Mouse (Mus musculus): Measurements from ENCODE around the gene Phf7.
A peak's percentile ranks its signal among the peaks of the same experiment; 100 is the strongest.

The Phf7 gene

GRCm38 (mm10) chr14:31232404-31233069 lies 18.6 kb downstream of the Phf7 start:
- no peak for DNase-seq

GRCm38 (mm10) chr14:31230442-31230841 lies 20.7 kb downstream of the Phf7 start:
- DNase-seq: no peak

- DNase-seq: peak; percentile 63 to 66
Observed at GRCm38 (mm10) chr14:31228234-31228633, 22.9 kb downstream of the Phf7 start.

- no peak for DNase-seq
Observed at GRCm38 (mm10) chr14:31226978-31227377, 24.1 kb downstream of the Phf7 start.

DNA sequence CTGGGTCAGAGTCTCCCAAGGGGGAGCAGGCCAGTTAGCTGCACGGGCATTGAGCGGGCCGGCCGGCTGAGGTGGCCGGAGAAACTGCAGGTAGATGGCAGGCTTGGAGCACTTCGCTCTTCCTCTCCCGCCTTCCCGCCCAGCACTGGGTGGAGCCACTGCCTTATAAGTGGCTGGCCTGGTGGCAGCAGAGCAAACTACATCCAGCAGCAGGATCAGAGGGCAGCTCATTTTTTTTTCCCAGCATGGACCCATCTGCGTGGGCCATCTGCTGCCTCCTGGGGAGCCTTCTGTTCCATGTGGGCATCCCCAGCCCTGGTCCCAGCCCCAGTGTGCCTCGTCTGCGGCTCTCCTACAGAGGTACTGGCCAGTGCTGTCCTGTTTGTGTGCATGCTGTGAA lies 33.5 kb downstream of the Phf7 start, which contains the start of gene Sema3g:
Sema3g (plus strand) TSS at position 195 of the 400 bp plus-strand sequence.
- peak; percentile 61 to 67 for DNase-seq

- DNase-seq: no peak
Observed at GRCm38 (mm10) chr14:31216846-31217245, 34.3 kb downstream of the Phf7 start, which contains the start of gene Nisch. Gene Nisch, minus strand, starts transcription at chr14:31216946.

- DNase-seq: peak; percentile 81 to 83
Observed at GRCm38 (mm10) chr14:31215157-31216002, 35.7 kb downstream of the Phf7 start.

DNA sequence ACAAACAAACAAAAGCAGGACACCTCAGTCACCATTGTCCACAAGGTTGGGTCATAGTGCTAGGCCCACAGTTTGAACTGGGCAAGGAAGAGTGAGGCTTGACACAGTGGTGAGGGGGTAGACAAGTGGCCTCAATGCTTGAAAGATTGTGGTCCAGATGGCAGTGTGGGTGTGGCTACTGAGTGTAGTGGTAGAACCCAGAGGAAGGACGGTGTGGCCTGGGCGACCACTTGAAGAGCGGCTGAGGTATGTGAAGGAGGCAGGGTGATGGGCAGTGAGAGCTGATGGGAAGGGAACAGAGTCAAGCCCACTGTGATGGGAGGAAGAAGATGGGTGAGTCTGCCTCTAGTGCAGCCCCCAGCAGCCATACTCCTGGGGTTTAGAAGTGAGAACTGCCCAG lies 36.4 kb downstream of the Phf7 start:
- no peak for DNase-seq

DNA sequence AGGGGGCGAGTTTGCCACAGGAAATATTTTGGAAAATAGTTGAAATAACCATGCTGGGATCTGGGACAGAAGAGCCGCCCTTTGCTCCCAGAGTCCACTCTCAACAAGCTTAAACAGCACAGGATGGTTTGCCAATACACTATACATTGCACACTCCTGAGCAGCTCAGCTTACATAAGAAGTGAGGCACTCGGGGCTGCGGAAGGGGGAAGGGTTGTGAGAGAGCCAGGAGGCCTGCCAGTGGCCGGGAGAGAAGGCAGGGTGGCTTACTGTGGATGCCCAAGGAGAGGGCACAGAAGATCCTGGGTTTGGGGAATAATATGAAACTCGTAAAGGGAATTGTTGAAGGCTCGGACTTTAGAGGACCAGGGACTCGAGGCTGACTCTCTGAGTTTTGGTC lies 37.2 kb downstream of the Phf7 start:
- DNase-seq: no peak

DNA sequence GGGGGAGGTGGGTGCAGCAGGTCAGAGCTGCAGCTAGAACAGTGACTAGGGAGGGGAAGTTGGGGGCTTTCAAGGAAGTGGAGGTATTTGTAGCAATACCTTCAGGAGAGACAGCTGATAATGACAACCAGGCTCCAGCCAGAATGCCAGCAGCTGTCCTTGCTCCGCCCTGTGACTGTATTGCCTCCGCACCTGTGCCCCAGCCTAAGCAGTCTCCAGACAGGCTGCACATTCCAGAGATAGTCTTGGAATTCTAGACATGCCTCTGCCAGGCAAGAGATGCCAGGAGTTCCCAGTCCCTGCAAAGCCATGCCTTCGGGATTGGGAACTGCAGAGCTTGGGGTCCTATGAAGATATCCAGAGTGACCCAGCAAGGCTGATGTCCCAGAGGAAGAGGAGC lies 38.6 kb downstream of the Phf7 start:
- DNase-seq: no peak

- no peak for DNase-seq
Observed at GRCm38 (mm10) chr14:31211854-31212253, 39.3 kb downstream of the Phf7 start.

- DNase-seq: no peak
Observed at GRCm38 (mm10) chr14:31209133-31209557, 42.0 kb downstream of the Phf7 start.

DNA sequence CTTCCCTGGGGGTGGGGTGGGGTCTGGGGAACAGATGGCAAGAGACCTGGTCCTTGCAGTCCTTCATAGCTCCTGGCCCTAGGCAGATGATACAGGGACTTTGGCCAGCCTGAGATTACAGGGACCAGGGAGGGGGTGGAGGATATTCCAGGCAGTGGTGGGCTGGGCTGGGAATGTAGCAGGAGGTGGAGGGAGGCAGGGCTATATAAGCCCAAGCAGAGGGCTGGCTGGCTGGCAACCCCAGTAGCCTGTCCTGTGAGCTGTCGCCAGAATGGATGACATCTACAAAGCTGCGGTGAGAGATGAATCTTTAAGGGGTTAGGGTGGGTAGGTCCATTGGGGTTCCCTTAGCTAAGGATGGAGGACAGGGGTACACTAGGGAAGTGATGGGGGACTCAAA lies 43.0 kb downstream of the Phf7 start, which contains the start of gene Tnnc1:
Tnnc1 (plus strand) TSS at position 229 of the 400 bp plus-strand sequence.
- DNase-seq: no peak

DNA sequence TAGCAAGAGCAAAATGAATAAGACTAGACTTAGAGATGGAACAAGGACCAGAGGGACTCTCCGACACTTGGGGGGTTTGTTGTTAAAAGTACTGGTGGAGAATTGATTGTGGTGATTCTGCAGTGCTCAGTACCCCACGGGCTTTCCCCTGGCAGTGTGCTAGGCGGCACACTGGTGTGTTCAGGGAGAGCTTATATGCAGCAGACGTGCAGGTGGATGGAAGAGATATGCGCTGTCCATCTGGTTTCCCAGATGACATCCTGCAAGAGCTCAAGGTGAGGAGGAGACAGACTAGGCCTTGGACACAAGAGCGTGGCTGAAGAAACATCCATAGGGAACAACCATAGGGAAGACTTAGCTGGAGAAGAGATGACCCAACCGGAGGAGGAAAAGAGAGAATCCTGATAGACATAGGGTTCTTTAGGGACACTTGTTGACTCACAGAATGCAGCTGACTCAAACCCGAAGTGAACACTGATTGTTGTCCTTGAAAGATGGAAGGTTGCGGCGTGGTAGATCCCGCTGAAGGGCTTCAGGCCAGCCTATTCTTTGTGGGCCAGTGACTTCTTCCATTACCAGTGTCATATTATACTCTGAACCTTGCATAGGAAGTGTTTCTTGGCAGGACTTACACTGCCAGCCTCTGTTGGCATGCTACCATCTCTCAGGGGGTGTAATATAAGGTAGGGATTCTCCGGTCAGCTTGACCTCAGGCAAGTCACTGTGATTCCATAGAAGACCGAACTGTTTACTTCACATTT lies 43.9 kb downstream of the Phf7 start:
- no peak for DNase-seq

GRCm38 (mm10) chr14:31206472-31206981 lies 44.6 kb downstream of the Phf7 start:
- DNase-seq: peak; percentile 96

- DNase-seq: peak; percentile 27 to 33
Observed at GRCm38 (mm10) chr14:31205562-31206467, 45.3 kb downstream of the Phf7 start.

GRCm38 (mm10) chr14:31205244-31205561 lies 45.9 kb downstream of the Phf7 start:
- no peak for DNase-seq

DNA sequence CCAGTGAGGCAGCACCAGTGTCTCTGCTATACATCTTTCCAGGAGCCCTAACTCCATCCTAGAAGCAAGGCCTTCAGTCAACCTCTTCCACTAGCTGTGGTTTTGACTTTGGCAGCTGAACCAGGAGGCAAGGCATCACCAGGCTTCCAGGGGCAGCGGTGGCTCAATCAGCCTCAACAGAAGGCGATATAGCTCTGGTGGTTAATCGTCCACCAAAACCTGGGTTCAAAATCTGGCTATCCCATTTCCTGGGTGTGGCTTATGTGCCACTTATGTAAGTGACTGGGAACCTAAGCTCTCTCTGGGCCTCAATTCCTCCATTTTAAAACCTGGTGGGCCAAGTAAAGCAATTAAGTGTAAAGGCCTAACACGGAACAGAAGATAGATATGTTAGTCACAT lies 46.3 kb downstream of the Phf7 start:
- no peak for DNase-seq

DNA sequence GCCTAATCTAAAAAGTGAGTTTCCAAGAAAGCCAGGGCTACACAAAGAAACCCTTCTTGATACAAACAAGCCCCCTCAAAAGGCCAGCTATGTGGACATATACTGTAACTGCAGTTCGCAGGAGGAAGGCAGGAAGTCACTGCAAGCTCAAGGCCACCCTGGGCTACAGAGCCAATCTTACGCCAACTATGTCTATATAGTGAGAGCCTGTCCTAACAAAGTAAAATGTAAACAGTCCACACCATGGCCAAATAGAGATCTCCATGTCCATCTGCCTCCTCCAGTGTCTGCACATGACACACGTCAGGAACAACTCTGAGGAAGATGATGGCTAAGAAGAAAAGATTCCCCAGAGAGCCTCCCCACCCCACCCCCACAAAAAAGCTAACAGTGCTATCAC lies 51.1 kb downstream of the Phf7 start:
- DNase-seq: no peak

GRCm38 (mm10) chr14:31199599-31199998 lies 51.5 kb downstream of the Phf7 start:
- DNase-seq: no peak

- no peak for DNase-seq
Observed at GRCm38 (mm10) chr14:31197547-31198516, 53.3 kb downstream of the Phf7 start.
